Mouse (Mus musculus) G1E (cell line): Measurements from ENCODE around the gene Nfe2l2. TPM values are rescaled to one million over a fixed set of nuclear protein-coding genes. Genes with fewer than 3 reads are reported as not detected.

Experiments
- ATAC-seq: 2 replicates; pipeline ENCODE4 v1.8.0; 2016; ENCODE audit warnings: mild to moderate bottlenecking; ENCODE audit not compliant: insufficient number of reproducible peaks, poor library complexity, low FRiP score, severe bottlenecking; ENCODE audit errors: extremely low read depth
- DNase-seq: peaks from one replicate; pipeline ENCODE4 v3.0.0; 2012; ENCODE audit warnings: low spot score
- H3K27me3 ChIP-seq: 2 replicates; pipeline ENCODE4 v1.6.1; 2012; ENCODE audit warnings: mild to moderate bottlenecking, low read length, inconsistent platforms; ENCODE audit not compliant: insufficient read depth
- H3K36me3 ChIP-seq: replicated peaks from 2 replicates; pipeline ENCODE3; 2012; ENCODE audit warnings: mild to moderate bottlenecking, inconsistent platforms
- H3K4me1 ChIP-seq: 2 replicates; pipeline ENCODE4 v1.6.1; 2012; ENCODE audit warnings: low read depth, low read length, inconsistent platforms, mixed read lengths; ENCODE audit not compliant: insufficient read depth
- H3K4me3 ChIP-seq: 2 replicates; pipeline ENCODE4 v1.5.1; 2012; ENCODE audit warnings: low read depth, mild to moderate bottlenecking, inconsistent platforms, low read length, moderate library complexity, mixed read lengths
- H3K9me3 ChIP-seq: replicated peaks from 2 replicates; pipeline ENCODE4 v1.6.1; 2012; ENCODE audit warnings: inconsistent platforms
- CTCF ChIP-seq: IDR thresholded peaks from 2 replicates; pipeline ENCODE4 v1.5.1; 2012; ENCODE audit warnings: low read depth, low read length, inconsistent platforms, mixed read lengths
- GATA1 ChIP-seq: IDR thresholded peaks from 2 replicates; pipeline ENCODE4 v1.6.1; 2012; ENCODE audit warnings: borderline replicate concordance, low read length, inconsistent platforms, mixed read lengths
- GATA2 ChIP-seq: IDR thresholded peaks from 2 replicates; pipeline ENCODE4 v1.6.1; 2012; ENCODE audit warnings: low read depth, low read length, inconsistent platforms, borderline replicate concordance
- POLR2AphosphoS5 ChIP-seq: IDR thresholded peaks from 2 replicates; pipeline ENCODE4 v1.6.1; 2012; ENCODE audit warnings: low read depth, low read length, inconsistent platforms; ENCODE audit not compliant: insufficient replicate concordance
- TAL1 ChIP-seq: conservative IDR thresholded peaks from 2 replicates; pipeline ENCODE4 v1.6.1; 2012; ENCODE audit warnings: low read depth, low read length, inconsistent platforms, mixed read lengths
- polyA plus RNA-seq: library from polyadenylated mRNA; stranded (reverse); fragments of >175 nt; gene quantifications from 2 replicates; pipeline ENCODE4 v1.2.3, GENCODE M21; 2012
- total RNA-seq, 2 experiments: library from RNA; stranded (forward) in 1 of 2; stranded (reverse) in 1 of 2; fragments of 200-1000 nt in 1 of 2; fragments of >200 nt in 1 of 2; fragmentation: Nextera tagmentation in 1 of 2; gene quantifications; 2 replicates each; pipeline ENCODE4 v1.2.3; 2014 to 2017

Nfe2l2 gene
- total and polyA plus RNA-seq, 3 experiments: 12.4 to 104 (median 99.5) TPM

DNA sequence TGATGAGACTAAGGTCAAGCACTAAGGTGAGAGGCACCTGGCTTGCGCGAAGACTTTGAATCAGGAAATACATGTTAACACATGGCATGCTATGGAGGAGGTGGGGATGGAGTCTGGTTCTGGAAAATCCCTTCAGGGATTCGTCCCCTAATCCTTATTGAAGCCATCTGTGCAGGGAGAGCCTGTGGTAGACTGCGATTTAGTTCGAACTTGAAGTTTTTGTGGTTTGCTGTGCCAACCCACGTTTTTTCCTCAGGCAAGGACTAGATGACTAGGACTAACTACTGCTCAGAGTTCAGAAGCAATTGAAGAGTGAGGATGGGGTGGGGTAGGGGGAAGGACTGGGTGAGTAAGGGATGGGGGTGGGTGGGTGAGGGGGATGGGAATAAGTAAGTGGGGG, 44.4 kb upstream of the Nfe2l2 start:
- Histone ChIP-seq H3K27me3 (peaks cover 7% of the 10 kb centered on the region), H3K4me3 (no peak overlapping the region), H3K36me3 (no peaks in the 10 kb centered on the region), H3K4me1 (no peaks in the 10 kb centered on the region), H3K9me3 (peaks cover 10% of the 10 kb centered on the region)
- TF ChIP-seq TAL1 (no peak), CTCF (no peak), GATA1 (no peak), GATA2 (no peak), POLR2AphosphoS5 (no peak)
- ATAC-seq (no peak), DNase-seq (no peak)

DNA sequence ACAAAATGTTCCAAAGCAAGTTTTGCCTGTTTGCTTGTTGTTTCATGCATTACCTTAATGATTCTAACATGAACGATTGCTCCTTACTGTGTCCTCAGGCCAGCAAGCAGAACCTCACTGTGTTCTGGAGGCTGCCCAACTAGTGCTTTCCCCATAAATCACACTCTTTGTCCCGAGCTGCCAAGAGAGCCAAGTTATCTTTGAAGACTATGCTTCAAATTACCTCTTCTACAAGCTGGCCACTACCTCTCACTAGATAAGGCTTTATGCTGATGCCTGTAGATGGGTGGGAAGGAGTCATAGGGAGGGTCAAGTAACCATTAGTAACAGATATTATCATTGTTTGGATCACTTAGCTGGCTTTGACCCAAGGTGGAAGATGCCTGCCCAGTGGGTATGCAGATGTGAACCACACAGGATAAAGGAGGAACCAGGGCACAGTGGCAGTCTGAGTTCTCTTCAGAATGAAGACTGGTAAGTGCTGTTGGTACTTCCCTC, 32.6 kb upstream of the Nfe2l2 start:
- Histone ChIP-seq H3K4me1 (no peaks in the 10 kb centered on the region), H3K36me3 (no peaks in the 10 kb centered on the region), H3K27me3 (0 out of 2 replicates have a peak, but pooled peaks cover 16% of the 10 kb centered on the region), H3K4me3 (no peak overlapping the region), H3K9me3 (no peaks in the 10 kb centered on the region)
- TF ChIP-seq GATA2 (no peak), GATA1 (no peak), CTCF (no peak), TAL1 (no peak), POLR2AphosphoS5 (no peak)
- ATAC-seq (no peak), DNase-seq (no peak)

DNA sequence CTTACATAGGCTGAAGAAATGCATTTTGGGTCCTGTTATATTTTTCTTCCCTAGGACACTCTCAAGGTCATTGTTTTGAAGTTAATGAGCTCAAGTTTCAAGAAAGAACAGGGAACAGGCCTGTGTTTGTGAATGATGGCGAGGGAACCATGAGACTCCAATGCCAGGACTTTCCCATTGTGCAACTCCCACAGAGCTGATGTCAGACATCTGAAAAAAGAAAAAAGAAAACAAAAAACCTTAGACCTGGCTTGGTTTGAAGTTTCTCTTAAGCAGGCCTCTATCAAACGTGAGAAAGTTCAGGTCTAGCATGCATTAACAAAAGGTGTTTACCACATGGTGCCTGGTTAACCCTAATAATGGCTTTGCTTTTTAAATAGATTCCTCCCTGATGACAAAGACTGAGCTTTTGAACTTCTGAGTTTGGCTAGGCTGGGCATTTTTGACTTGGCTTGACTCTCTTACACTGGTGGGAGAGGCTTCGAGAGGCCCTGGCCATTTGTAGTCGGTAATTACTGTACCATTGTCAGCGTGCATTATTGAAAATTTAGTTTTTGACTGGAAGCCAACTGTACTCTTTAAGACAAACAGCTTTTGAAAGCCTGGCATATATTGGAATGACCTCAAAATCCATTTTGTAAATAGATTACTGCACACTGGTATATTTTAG, 29.9 kb upstream of the Nfe2l2 start:
- no peak for ATAC-seq
- Histone ChIP-seq H3K9me3 (no peaks in the 10 kb centered on the region), H3K4me1 (peaks cover 3% of the 10 kb centered on the region), H3K27me3 (peaks cover 18% of the 10 kb centered on the region), H3K4me3 (no peak overlapping the region), H3K36me3 (no peaks in the 10 kb centered on the region)
- no peak for DNase-seq
- TF ChIP-seq TAL1 (no peak), GATA1 (no peak), GATA2 (no peak), CTCF (no peak)

DNA sequence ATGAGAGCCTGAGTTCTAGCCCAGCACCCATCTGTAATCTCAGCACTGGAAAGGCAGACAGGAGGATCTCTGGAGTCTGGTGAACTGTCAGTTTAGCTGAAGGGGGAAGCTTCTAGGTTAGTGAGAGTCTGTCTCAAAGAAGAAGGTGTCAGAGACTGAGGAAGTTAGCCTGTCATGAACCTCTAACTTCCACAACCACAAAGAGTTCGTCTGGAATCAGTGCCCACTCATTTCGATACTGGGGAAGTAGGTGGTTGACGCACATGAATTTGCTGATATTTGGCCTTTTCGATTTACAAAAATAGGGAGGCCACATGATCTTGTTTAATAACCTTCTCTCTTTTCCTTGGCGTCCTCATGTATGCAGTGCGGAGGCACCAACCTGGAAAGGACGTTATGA, 28.7 kb upstream of the Nfe2l2 start:
- Histone ChIP-seq H3K9me3 (no peaks in the 10 kb centered on the region), H3K4me3 (no peak overlapping the region), H3K4me1 (peaks cover 3% of the 10 kb centered on the region), H3K27me3 (peaks cover 18% of the 10 kb centered on the region), H3K36me3 (no peaks in the 10 kb centered on the region)
- TF ChIP-seq POLR2AphosphoS5 (no peak), CTCF (no peak), GATA1 (no peak), GATA2 (no peak), TAL1 (no peak)
- ATAC-seq (no peak), DNase-seq (no peak)

DNA sequence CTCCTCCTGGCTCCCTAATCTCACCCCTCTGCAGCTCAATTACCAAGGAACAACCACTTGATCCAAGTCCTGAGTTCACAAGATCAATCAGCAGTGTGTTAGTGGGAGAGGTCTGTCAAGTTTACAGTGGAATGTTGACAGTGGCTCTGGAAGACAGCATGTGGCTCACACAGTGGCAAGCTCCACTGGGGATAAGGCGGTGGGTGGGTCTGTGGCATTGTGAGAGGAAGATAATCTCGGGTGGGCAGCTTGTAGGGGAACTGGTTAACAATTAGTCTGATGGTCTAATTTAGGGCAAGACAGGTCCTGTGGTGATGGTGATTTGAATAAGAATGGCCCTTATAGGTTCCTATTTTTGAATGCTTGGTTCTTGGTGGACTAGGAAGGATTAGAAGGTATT, 27.5 kb upstream of the Nfe2l2 start:
- TF ChIP-seq GATA1 (no peak), POLR2AphosphoS5 (no peak), TAL1 (no peak), GATA2 (no peak), CTCF (no peak)
- no peak for ATAC-seq
- H3K27me3 ChIP-seq: peaks cover 15% of the 10 kb centered on the region

DNA sequence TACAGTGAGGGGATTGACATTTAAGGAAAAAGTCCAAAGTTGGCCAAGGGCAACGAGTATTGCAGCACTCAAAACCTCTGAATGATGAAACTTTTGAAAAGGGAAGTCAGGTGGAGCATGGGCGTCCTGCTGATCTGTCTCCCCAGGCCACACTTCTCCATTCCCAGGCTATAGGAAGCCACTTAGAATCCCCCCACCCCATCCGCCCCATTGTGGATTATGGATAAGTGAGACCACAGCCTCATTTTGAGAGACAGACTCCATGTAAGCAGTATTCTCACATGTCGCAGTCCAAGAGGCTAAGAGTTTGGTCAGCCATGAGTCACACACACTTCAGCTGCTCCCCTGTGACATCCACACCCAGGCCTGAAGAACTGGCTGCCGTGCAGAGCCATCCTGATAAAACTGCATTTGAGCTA, 26.8 kb upstream of the Nfe2l2 start:
- ATAC-seq (no peak), DNase-seq (no peak)
- Histone ChIP-seq H3K4me3 (no peak overlapping the region), H3K36me3 (no peaks in the 10 kb centered on the region), H3K27me3 (peaks cover 15% of the 10 kb centered on the region), H3K4me1 (peaks cover 3% of the 10 kb centered on the region), H3K9me3 (no peaks in the 10 kb centered on the region)
- TF ChIP-seq POLR2AphosphoS5 (no peak), GATA1 (no peak), CTCF (no peak)

More for the DNA sequence above, 27.5 kb upstream of the Nfe2l2 start:
- no peaks in the 10 kb centered on the region for H3K36me3 ChIP-seq
- no peaks in the 10 kb centered on the region for H3K9me3 ChIP-seq
- peaks cover 3% of the 10 kb centered on the region for H3K4me1 ChIP-seq
- DNase-seq: no peak
- H3K4me3 ChIP-seq: no peak overlapping the region
